Mouse (Mus musculus): Measurements from ENCODE around the gene Ppp1r12b.
A peak's percentile ranks its signal among the peaks of the same experiment; 100 is the strongest.

Ppp1r12b gene

DNA sequence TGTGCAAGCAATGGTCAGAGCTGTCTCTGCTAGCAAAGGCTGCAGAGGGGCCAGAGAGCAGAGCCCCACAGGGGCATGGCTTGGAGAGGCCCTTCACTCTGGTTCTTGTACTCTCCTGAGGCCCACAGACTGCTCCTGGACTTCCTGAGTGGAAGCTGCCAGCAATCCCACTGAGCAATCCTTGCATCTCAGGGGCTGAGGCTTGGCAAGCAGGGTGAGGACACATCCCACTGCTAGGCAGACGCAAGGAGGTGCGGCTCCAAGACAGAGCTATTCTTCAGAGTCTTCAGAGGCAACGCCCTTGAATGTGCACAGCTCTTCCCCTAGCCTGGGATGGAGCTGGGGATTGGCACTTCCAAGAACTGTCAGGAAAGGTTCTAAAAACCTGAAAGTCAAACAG lies 198.5 kb downstream of the Ppp1r12b start:
- no peak for DNase-seq

DNA sequence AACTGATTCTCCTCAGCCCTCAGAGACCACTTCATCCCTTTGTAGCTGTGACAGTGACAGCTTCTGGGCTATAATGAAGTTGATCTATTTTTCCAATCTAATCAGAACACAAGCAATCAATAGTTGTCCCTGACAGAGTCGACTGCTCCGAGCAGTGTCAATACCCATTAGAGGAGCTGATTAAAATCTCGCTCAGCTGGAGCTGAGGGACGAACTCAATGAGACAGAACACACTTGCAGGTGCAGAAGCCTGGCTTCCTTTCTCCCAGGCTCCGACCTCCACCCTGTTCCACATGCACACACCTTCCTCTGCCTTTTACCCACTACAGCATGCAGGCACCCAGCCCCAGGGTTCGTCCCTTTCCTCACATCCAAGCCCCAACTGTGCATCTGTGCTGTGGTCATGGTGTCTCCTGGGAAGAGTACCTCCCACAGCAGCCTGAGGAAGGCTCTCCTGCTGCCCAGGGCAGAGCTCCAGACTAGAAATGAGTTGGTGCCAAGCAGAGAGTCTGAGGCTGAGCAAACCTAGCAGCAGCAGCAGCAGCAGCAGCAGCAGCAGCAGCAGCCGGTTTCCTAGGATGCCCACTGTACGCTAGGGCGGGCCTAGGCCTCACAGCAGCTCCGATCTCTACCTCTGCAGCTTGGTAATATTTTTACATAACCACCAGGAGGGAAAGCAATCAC lies 199.4 kb downstream of the Ppp1r12b start:
- DNase-seq, result no peak

DNA sequence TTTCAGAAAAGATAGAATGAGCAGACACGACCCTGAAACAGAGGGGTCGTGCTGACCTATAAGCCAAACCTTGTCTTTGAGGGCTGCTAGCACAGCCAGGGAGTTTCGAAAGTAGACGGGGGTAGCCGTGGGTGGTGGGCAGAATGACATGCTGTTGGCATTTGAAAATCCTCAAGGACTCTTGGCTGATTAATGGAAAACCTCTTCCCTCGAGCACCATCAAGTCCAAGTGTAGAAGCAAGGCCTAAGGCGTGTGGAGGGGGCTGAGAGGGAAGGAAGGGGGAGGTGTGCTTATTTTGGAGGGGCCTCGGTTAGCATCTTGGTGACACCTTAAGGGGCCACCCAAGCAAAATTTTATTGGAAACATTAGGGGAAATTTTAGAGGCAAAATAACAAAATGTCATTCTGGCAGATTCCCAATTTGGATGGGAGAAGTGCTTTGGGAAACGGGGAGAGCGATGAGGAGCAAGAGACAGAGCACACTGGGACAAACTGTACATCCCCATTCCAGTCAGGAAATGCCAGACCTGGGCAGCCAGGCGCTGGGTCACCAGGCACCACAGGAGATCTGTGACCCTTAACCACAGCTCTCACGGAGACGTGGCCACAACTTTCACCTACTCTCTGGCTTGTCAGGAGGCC lies 200.1 kb downstream of the Ppp1r12b start:
- no peak for DNase-seq

- no peak for DNase-seq
Observed at GRCm38 (mm10) chr1:134754818-134755217, 200.9 kb downstream of the Ppp1r12b start.

- DNase-seq, result no peak
Observed at GRCm38 (mm10) chr1:134753751-134754630, 201.8 kb downstream of the Ppp1r12b start.

- no peak for DNase-seq
Observed at GRCm38 (mm10) chr1:134752447-134752846, 203.3 kb downstream of the Ppp1r12b start.

DNA sequence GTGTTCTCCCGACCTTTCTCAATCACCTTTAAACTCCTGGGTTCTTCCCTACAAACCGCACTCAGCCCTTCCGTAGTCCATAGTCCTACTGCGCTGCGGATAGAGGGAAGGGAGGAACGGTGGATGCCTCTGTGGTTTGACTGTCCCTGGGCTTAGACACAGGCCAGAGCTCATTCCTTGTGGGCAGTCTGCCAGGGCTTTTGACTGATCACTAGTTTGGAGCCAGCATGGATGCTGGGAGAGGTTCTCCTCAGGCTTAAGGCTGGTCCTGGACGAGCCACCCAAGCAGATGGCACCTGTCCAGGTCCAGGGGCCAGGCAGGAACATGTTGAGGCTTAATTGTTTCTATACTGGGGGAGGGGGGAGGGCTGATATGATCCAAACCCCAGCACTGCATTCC lies 205.9 kb downstream of the Ppp1r12b start:
- no peak for DNase-seq

GRCm38 (mm10) chr1:134747236-134748174 lies 208.2 kb downstream of the Ppp1r12b start:
- peak; percentile 60 to 79 for DNase-seq

DNA sequence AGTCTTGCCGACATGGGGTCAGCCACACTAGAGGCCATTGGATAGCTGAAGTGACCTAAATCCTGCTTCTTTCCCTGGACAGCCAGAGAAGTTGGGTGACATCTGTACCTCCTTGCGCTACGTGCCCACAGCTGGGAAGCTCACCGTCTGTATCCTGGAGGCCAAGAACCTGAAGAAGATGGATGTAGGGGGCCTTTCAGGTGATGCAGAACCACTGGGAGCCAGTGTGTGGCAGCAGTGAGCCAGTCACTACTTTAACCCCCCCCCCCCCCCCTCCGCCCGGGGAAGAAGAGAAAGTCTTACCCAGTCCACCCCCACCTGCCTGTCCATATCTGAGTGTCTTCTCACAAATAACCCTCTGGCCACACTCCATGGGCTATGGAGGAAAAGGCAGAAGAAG lies 210.1 kb downstream of the Ppp1r12b start:
- peak in 1 of 2 experiments; percentile 31 for DNase-seq

DNA sequence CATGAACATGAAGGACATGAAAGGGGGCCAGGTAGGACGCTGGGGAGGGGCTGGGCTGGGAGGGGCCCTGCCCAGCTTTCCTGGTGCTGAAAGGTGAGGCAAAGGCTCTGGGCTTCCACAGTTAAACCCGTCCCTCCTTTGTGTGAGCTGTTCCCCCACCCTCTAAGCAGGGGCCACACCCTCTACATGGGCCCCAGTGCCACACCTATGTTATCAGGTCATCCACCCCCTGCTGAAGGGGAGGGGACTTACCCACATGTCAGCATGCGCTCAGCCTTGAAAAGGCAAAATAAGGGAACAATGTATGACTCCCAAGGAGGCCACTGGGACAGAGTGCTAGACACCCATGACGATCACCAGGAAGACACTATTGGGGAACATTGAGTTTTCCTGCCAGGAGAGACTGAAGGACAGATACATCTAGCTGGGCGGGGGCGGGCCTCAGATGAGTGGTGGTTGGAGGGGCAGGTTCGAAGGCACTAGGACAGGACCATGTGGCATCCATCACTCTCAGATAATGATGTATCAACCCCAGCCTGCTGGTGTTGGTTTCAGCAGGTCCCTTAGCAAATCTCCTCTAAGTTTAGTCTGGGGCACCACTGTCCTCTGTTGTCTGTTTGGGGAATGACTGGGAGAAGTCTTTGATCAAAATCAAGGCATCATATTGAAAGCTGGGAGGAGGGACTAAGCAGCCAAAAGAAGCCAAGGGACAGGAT lies 213.6 kb downstream of the Ppp1r12b start:
- no peak for DNase-seq

- DNase-seq, result no peak
Observed at GRCm38 (mm10) chr1:134741433-134741832, 214.3 kb downstream of the Ppp1r12b start.

GRCm38 (mm10) chr1:134737463-134737862 lies 218.3 kb downstream of the Ppp1r12b start:
- DNase-seq, result no peak

- DNase-seq, result no peak
Observed at GRCm38 (mm10) chr1:134733659-134734058, 222.1 kb downstream of the Ppp1r12b start.

GRCm38 (mm10) chr1:134727256-134727655 lies 228.5 kb downstream of the Ppp1r12b start:
- no peak for DNase-seq

GRCm38 (mm10) chr1:134726480-134726879 lies 229.3 kb downstream of the Ppp1r12b start:
- DNase-seq, result no peak

- DNase-seq, result peak in 1 of 2 experiments; percentile 41
Observed at GRCm38 (mm10) chr1:134725276-134725675, 230.5 kb downstream of the Ppp1r12b start.

- DNase-seq, result no peak
Observed at GRCm38 (mm10) chr1:134722891-134723290, 232.9 kb downstream of the Ppp1r12b start.

DNA sequence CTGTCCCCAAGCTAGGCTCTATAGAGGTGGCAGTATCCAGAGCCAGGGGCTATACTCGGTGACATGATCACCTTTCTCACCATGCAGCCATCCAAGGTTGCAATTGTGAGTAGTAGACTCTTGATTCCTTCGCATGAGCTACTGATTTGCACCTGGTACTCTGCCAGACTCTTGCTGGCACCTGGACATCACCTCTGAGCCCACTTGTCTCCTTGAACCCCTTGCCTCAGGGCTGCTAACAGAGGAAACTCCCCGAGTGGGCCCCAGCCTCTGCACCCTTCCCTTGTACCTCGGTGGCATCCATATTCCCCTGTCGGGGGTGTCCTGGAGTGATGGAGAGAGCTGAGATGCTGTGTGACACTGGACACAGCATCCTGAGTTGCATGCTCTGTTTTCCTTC lies 234.3 kb downstream of the Ppp1r12b start:
- DNase-seq, result no peak

GRCm38 (mm10) chr1:134719718-134720304 lies 235.9 kb downstream of the Ppp1r12b start:
- DNase-seq, result peak in 1 of 2 experiments; percentile 32

DNA sequence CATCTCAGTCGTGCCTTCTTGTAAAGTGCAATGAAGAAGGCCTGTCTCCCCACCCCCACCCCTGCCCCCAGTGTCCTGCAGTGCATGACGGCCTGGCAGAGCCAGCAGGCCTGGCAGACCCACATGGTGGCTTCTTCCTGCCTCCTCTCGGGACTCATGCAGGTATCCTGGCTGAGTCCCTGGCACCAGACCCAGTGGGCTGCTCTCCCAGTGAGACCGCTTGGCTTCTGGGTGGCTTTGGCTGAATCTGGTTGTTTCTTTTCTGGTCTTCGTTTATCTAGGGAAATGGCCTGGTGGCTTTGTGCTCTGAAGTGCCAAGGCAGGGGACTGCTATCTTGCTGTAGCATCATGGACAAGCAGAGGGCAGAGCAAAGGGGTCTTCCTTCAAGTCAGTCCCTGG lies 240.7 kb downstream of the Ppp1r12b start:
- DNase-seq, result no peak

GRCm38 (mm10) chr1:134714166-134714565 lies 241.6 kb downstream of the Ppp1r12b start:
- DNase-seq, result no peak

Data from spleen, adult 18-20 months (tissue).